Mouse (Mus musculus): ENCODE results near the gene Zfp3.
"Not testable (repeated sequence)": the region's sequence is repeated elsewhere in the genome, so short reads cannot be mapped to it uniquely, and the experiment has no call there.

Zfp3 gene

GRCm38 (mm10) chr11:70760446-70760845, 3.6 kb upstream of the Zfp3 start:
- DNase-seq: not testable (repeated sequence)

GRCm38 (mm10) chr11:70762641-70763040, 1.4 kb upstream of the Zfp3 start:
- DNase-seq: no peak

- no peak for DNase-seq
Observed at GRCm38 (mm10) chr11:70763582-70763935, 450 bp upstream of the Zfp3 start.

GRCm38 (mm10) chr11:70765776-70766445, 1.9 kb downstream of the Zfp3 start:
- no peak for DNase-seq

GRCm38 (mm10) chr11:70770804-70771203, 6.8 kb downstream of the Zfp3 start:
- no peak for DNase-seq

- DNase-seq: peak; percentile 82 to 83
Observed at GRCm38 (mm10) chr11:70776830-70777571, 13.0 kb downstream of the Zfp3 start.

- no peak for DNase-seq
Observed at GRCm38 (mm10) chr11:70777634-70778033, 13.6 kb downstream of the Zfp3 start.

GRCm38 (mm10) chr11:70778058-70778457, 14.0 kb downstream of the Zfp3 start:
- DNase-seq: peak in 1 of 2 experiments; percentile 34

- no peak for DNase-seq
Observed at GRCm38 (mm10) chr11:70785908-70786307, 21.9 kb downstream of the Zfp3 start.

GRCm38 (mm10) chr11:70787052-70787451, 23.0 kb downstream of the Zfp3 start:
- no peak for DNase-seq

GRCm38 (mm10) chr11:70788972-70789655, 25.1 kb downstream of the Zfp3 start:
- no peak for DNase-seq

- no peak for DNase-seq
Observed at GRCm38 (mm10) chr11:70790426-70790825, 26.4 kb downstream of the Zfp3 start.

GRCm38 (mm10) chr11:70790874-70791551, 27.0 kb downstream of the Zfp3 start:
- DNase-seq: no peak

- DNase-seq: no peak
Observed at GRCm38 (mm10) chr11:70791676-70792075, 27.7 kb downstream of the Zfp3 start.

- DNase-seq: no peak
Observed at GRCm38 (mm10) chr11:70792409-70792808, 28.4 kb downstream of the Zfp3 start.

GRCm38 (mm10) chr11:70802208-70802864, 38.3 kb downstream of the Zfp3 start:
- no peak for DNase-seq

- DNase-seq: no peak
Observed at GRCm38 (mm10) chr11:70802865-70803261, 38.9 kb downstream of the Zfp3 start.

- DNase-seq: no peak
Observed at GRCm38 (mm10) chr11:70803711-70804200, 39.7 kb downstream of the Zfp3 start.

GRCm38 (mm10) chr11:70804395-70804794, 40.4 kb downstream of the Zfp3 start:
- no peak for DNase-seq

GRCm38 (mm10) chr11:70805641-70806175, 41.7 kb downstream of the Zfp3 start:
- DNase-seq: no peak

- DNase-seq: no peak
Observed at GRCm38 (mm10) chr11:70806697-70807096, 42.7 kb downstream of the Zfp3 start.

- DNase-seq: no peak
Observed at GRCm38 (mm10) chr11:70807630-70808029, 43.6 kb downstream of the Zfp3 start.

Data from cerebellum, postnatal 10 days (tissue).